Mouse (Mus musculus) left cerebral cortex, postnatal 10 days (tissue): ENCODE data around the gene Myl7. TPM values are rescaled to one million over a fixed set of nuclear protein-coding genes. Genes with fewer than 3 reads are reported as not detected.

ENCODE experiments used
- DNase-seq, 2 experiments: peaks; one replicate each; pipeline ENCODE4 v3.0.0; 2021 to 2022; ENCODE audit warnings: low spot score in 2 of 2, mixed read lengths in 1 of 2; ENCODE audit errors: extremely low spot score in 1 of 2
- intact Hi-C: fragments of 180-260 bp; cut with DNase I; formaldehyde crosslinking; loops from one replicate; pipeline ENCODE4 v1.15.1; 2025
- total RNA-seq, 2 experiments: library from RNA; stranded (reverse); gene quantifications; 2 replicates each; pipeline ENCODE4 v1.2.3; 2021

Gene Myl7
- total RNA-seq, 2 experiments from 2014 or later: not detected

DNA sequence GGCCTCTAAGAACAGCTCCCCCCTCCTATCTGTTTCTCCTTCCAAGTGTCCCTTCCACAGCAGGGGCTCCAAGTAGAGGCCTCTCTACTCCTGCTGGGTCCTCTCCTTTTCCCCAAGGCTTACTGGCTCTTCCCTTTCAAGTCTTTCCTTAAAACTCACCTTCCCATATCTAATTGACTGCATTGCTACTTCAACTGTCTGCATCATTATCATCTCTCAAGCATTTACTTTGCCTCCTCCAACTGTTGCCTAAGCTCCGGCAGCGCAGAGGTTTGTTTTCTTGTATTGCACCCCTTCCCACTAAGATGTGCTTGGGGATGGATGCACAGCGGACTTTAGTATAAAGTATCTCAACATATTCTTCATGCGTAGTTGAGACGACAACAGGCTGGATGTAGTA, 21.2 kb downstream of the Myl7 start:
- intact Hi-C loops: loop anchor here (5.0 kb wide), 2 partner anchors 40 to 80 kb away; partner anchors contain the start of genes Polm and Ykt6
- DNase-seq: no peak

DNA sequence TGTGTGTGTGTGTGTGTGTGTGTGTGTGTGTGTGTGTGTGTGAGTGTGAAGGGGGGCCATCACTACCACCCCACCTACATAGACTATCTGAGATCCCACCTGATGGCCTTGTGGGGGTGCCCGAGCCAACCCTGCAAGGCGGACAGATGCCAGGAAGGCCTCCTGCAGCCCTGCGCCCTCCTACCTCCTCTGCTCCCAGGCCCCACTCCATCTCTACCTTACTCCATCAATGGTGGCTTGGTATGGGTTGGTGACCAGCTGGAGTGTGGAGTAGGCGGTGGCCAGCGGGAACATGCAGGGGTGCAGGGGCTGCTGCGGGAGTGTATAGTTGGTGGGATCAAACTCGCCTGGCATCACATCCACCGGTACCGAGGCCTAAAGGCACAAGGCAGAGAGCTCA, 25.4 kb downstream of the Myl7 start:
- intact Hi-C loops: no loop called here
- no peak for DNase-seq

DNA sequence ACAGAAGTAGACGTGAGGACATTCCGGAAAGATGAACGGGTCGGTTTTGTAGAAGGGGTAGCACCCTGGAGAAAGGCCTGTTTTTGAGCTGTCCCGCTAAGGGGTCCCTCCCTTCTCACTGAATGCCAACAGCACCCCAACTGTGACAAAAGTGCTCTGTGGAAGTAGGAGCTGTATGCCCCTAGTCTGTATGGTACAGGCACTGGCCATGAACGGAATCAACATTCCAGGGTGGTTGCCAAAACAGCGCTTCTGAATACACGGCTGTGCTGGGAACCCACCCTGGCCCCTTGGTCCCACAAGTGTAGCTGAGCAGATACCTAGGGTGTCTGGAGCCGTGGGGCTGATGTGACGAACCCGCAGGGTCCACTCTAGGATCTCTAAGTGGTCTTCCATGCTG, 25.9 kb downstream of the Myl7 start:
- intact Hi-C loops: no loop called here
- DNase-seq: no peak

DNA sequence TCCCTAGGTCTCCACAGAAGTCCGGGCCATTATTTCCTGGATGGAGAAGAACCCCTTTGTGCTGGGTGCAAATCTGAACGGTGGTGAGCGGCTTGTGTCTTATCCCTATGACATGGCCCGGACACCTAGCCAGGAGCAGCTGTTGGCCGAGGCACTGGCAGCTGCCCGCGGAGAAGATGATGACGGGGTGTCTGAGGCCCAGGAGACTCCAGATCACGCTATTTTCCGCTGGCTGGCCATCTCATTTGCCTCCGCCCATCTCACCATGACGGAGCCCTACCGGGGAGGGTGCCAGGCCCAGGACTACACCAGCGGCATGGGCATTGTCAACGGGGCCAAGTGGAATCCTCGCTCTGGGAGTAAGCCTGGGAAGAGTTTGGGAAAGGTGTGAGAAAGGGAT, 28.5 kb downstream of the Myl7 start:
- intact Hi-C loops: no loop called here

DNA sequence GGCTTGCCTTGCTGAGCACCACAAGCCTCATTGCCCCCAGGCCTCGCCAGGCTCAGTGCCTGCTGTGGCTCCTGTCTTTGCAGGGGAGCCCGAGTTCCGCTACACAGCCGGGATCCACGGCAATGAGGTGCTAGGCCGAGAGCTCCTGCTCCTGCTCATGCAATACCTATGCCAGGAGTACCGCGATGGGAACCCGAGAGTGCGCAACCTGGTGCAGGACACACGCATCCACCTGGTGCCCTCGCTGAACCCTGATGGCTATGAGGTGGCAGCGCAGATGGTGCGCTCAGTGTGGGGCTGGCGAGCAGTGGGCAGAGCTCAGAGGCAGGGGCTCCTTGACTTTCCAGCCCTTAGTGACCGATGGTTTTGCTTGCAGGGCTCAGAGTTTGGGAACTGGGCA, 29.3 kb downstream of the Myl7 start:
- no peak for DNase-seq
- intact Hi-C loops: no loop called here

More for the DNA sequence above, 28.5 kb downstream of the Myl7 start:
- DNase-seq: no peak

DNA sequence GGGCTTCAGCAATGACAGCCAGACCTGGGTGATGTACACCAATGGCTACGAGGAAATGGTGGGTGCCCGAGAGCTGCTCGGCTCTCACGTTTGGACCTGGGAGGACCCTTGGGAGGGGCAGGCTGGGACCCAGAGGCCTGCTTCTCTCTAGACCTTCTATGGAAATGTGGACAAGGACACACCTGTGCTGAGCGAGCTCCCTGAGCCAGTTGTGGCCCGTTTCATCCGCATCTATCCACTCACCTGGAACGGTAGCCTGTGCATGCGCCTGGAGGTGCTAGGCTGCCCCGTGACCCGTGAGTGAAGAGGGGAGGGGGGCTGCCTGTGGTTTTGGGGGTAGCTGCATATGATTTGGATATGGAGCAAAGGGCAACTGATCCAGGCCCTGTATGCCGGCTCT, 30.3 kb downstream of the Myl7 start:
- intact Hi-C loops: no loop called here

DNA sequence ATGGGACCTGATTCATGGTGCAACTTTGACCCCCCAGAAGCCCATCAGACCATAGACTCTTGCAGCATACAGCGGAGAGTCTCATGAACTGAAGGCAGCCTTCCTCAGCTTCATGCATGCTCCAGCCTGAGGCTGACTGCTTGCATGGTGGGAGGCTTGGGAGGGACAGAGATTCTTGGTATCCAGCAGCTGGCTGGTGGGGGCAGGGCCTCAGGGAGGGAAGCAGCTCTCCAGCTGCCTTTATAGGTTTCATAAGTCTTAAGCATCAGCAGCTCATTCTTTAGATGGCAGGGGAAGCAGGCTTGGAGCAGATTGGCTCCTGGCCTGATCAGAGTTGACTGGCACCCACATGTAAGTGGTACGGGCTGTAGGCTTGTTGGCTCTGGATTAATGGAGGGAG, 31.4 kb downstream of the Myl7 start:
- DNase-seq: no peak
- intact Hi-C loops: no loop called here

More for the DNA sequence above, 30.3 kb downstream of the Myl7 start:
- DNase-seq: no peak

DNA sequence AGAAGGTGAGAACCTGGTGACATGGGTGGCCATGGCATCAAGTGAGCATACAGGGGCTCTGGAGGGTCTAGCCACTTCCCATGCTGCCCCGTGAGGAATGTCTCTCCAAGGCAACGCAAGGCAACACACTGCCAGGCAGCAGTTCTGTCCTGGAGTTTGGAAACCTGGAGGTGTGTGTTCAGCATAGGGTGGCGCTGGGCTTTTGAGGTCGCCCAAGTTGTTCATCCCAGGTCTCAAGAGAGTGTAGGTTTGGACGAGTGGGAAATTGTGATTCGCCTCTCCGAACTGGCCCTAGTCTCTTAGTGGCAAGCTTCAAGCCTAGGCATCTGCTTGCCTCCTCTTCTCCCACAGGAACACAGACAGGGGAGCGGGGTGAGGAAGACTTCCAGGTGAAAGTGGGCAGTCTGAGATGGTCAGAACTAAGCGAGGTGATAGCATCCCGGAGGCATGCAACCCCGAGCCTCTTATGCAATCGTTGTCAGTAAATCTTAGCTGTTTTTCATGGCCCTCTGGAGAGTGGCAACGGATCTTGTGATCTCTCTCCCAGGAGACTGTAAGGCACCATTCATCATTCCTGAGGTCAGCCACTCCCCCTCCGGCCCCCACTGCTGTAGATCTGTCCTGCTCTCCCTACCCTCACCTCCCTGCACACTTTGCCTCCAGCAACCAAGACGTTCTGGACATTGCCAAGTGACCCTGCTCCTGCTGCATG, 36.0 kb downstream of the Myl7 start:
- intact Hi-C loops: no loop called here
- no peak for DNase-seq

DNA sequence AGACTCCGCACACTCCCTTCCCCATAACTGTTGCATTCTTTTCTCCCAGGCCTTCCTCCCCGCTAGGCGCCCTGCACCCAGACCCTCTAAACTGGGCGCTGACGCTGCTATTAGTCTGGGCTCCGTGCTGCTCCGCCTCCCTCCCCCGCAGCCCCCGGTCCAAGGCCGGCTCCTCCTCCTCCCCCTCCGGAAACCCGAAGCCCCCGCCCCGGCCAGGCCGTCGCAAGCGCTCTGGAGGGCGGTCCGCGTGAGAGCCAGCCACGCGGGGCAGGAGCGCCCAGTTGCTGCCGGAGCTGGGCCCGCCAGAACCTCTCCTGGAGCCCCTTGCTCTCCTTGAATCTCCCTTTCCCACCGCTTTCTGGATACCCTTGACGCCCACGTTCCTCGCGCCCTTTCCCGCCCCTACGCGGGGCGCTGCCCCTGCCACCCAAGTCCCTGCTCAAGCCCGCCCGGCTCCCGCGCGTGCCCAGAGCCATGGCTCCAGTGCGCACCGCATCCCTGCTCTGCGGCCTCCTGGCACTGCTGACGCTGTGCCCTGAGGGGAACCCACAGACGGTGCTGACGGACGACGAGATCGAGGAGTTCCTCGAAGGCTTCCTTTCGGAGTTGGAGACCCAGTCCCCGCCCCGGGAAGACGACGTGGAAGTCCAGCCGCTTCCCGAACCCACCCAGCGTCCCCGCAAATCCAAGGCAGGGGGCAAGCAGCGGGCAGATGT, 36.7 kb downstream of the Myl7 start, which contains the start of gene Aebp1:
Gene Aebp1 (plus strand): TSS at position 270 of the 716 bp plus-strand sequence.
- peak in 1 of 2 experiments; percentile 82 for DNase-seq
- intact Hi-C loops: no loop called here

DNA sequence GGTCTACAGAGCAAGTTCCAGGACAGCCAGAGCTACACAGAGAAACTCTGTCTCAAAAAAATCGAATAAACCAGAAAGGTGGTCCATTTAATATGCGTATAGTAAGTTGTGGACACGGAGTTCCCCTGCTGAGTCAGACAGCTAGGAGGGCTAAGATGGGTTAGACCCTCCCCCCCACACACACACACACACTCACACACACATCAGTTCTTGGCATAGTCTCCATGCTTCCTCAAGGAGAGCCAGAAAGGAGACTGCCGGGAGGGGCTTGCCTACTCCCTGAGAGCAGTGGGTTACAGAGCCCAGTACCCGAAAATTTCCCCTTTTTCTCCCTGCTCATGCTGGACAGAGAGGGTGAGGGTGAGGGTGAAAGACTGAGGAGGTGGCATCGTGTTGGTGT, 37.9 kb downstream of the Myl7 start:
- intact Hi-C loops: no loop called here
- DNase-seq: no peak

DNA sequence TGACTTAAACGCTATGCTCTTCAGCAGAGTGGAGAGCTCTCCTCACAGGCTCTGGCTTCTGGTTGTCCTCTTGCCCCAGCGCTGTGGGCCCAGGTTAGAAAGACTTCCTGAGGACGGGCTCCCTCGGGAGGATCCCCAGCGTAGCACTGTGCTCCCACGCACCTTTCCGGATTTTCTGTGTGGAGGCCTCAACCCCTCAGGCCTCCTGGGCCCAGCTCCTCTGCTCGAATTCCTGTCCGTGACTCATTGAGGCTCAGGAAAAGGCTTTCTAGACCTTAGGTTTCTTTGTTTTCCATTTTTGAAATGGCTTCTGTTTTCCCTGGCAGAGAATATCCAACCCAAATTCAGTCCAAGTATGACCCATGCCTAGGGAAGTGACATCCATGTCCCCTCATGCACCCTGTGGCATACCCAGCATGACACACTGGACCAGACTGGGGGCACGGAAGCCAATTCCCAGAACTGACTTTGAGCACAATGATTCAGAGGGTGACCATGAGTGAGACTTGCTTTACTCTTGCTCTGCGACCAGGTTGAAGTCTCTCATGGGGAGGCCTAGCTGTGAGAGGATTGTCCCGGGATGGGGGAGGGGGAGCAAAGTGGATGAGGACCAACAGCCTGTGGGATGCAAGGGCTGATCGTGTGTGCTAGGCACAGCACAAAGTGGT, 38.6 kb downstream of the Myl7 start:
- intact Hi-C loops: no loop called here
- no peak for DNase-seq

DNA sequence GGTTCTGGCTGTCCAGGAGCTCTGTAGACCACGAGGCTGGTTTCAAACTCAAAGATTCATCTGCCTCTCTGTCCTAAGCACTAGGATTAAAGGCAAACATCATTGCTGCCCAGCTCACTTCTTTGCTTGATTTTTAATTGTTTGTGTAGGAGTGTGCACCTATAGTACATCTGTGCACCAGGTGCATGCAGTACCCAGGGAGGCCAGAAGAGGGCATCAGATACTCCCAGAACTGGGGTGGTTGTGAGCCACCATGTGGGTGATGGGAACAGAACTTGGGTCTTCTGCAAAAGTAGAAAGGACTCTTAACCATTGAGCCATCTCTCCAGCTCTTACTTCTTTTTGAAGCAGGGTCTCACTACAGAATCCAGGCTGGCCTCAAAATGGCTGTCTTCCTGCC, 39.9 kb downstream of the Myl7 start:
- intact Hi-C loops: no loop called here
- DNase-seq: no peak

DNA sequence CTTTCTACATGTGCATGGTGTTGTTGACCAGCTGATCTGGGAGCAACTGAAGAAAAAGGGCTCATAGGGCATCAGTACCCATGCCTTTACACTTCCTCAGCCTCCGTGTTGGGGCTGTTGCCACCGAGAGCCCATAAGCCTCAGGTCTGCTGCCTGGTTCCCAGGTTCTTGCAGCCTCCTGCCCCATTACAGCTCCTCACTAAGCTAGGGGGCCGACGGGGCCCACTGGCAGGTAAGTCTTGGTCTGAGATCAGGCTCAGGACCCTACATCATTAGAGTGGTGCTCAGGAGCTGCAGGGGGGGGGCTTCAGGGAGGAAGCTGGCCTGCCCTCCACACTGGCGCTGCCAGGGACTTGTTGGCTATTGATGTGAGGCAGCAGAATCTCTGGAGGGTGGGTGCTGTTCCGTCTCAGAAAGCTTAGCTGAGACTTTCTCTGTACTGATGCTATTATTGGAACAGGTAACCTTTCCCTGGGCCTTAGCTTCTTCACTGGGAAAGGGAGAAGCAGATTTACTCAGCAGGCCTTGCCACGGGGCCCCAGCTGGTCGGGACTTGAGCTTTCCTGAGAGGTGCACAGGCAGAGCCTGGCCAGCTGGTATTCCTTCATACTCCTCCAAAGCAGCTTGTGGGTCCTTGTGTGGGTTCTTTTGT, 42.0 kb downstream of the Myl7 start:
- intact Hi-C loops: no loop called here
- no peak for DNase-seq

DNA sequence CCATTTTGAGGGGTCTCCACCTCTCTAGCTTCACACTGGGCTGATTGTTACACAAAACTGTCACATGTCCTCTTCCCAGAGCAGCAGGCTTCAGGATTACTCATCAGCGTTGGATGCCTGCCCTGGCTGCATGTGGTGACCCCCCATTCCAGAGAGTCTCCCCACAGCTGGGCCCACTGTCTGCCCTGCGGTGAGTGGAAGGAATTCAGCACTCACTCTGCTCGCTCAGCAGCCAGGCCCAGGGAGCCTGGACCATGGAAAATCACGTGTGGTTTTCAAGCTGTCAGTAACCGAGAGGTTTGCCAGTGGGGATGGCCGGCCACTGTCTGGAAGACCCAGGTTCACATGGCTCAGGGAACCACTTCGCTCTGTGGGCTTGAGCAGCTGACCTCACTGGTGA, 42.7 kb downstream of the Myl7 start:
- intact Hi-C loops: no loop called here

DNA sequence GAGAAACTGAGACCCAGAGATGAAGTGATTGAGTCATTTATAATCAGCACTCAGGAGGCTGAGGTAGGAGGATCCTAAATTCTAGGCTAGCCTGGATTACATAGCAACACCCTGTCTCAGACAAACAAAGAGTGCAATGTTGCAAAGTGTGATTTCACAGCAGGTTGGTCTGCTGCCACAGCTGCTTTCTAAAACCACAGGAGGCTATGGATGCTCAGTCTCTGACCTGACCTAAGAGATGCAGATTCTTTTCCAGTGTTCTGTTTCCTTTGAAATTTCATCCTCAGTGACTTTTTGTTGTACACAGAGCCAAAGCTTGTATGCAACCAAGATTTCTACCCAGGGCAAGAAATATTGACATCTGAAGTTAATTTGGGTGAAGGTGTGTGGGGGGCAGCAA, 43.1 kb downstream of the Myl7 start:
- intact Hi-C loops: no loop called here
- DNase-seq: no peak

More for the DNA sequence above, 42.7 kb downstream of the Myl7 start:
- peak in 1 of 2 experiments; percentile 86 for DNase-seq

DNA sequence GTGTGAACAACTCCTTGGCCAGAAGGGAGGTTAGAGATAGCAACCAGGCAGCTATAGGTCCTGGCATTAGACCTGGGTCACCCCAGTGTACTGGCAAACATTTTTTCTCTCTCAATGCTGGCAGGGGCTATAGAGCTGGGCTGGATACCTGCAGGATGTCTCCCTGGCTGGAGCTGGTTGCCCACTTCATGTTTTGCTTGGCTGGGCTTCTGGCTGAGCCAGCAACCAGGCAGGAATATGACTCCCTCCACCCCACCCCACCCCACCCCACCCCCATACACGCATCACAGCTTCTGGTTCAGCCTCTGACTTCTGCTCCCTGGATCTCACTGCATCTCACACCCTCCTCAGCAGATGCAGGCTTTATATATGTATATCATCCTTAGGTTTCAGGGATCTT, 46.3 kb downstream of the Myl7 start:
- no peak for DNase-seq
- intact Hi-C loops: no loop called here

DNA sequence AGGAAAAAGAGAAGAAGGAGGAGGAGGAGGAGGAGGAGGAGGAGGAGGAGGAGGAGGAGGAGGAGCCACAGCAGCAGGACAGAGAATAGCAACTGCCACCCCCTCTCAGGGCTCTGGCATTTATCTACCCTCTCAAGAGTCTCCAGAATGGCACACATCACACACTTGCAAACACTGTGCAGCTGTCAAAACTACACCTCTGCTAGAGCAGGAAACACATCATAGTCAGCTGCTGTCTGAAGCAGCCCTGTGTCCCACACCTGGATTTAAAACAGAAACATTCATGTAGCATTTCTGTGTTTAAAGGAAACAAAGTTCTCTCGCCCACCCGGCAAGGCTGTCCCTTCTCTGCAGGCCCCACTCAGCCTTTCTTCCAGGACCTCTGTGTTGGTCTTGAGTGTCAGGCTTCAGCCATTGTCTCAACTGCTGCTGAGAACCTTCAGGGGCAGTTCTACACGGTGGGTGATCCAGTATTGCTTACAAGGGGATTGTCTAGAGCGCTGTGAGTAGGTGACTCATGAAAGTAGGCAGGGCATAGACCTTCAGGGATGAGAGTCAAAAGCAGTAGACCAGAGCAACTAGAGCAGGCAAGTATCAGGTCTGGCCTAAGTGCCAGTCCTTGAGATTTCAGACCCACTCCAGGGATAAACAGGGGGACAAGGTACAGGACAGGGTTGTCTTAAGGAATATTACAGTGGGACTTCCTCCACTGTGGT, 47.4 kb downstream of the Myl7 start:
- no peak for DNase-seq
- intact Hi-C loops: no loop called here

DNA sequence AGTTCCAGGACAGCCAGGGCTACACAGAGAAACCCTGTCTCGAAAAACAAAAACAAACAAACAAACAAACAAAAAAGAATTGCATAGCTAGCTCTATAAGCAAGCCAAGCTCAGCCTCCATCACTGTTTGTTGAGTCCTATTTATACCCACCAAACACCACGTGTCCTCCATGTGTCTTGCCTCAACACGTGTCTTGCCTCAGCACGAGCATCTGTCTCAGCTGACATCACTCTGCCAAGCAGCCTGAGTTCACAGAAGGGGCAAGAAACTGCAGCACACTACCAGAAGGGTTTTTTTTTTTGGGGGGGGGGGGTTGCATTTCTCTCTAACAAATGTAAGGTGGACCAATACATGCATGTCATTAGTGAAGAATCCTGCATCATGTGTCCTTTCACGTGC, 48.1 kb downstream of the Myl7 start:
- no peak for DNase-seq
- intact Hi-C loops: no loop called here

DNA sequence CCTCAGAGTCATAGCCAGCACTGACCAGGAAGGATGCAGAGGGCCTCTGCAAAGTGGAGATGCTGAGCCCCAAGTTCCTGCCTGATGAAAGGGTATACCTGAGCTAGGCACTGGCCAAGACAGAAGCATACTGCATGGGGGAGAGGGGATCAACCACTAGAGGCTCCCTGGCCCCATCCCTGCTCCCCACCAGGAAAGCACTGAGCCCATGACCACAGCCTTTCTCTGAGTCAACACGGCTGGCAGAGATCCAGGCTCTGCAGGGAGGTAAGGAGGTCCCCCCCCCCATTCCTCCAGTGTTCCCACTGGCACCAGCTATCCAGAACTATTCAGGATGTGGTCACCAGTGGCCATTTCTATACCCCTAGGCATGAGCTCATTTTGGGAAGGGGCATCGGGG, 49.3 kb downstream of the Myl7 start:
- peak in 1 of 2 experiments; percentile 61 for DNase-seq
- intact Hi-C loops: no loop called here
